Mouse (Mus musculus) megakaryocyte-erythroid progenitor cell, adult 5-6 weeks (primary cell): Measurements from ENCODE around the gene Dusp16. TPM values are rescaled to one million over a fixed set of nuclear protein-coding genes. Genes with fewer than 3 reads are reported as not detected.

Source experiments
- ATAC-seq: replicated peaks from 2 replicates; pipeline ENCODE4 v1.8.0; 2016; ENCODE audit warnings: mild to moderate bottlenecking, inconsistent platforms; ENCODE audit not compliant: severe bottlenecking, poor library complexity, low FRiP score, low TSS enrichment
- total RNA-seq, 2 experiments: library from RNA; stranded (forward) in 1 of 2; stranded (reverse) in 1 of 2; fragments of 200-1000, 215-1000 nt in 1 of 2; fragments of >200 nt in 1 of 2; fragmentation: Nextera tagmentation in 1 of 2; gene quantifications; 2 replicates each; pipeline ENCODE4 v1.2.3; 2014 to 2017

Gene Dusp16
- total RNA-seq (2014; fragmentation: Nextera tagmentation) (7.1 and 10.0 TPM in 2 replicates), total RNA-seq (2017) (3.9 and 10.9 TPM in 2 replicates)

GRCm38 (mm10) chr6:134792141-134793045 lies at the start of gene Dusp16:
Gene Dusp16, minus strand, starts transcription at chr6:134792625.
- peak; percentile 75 for ATAC-seq

DNA sequence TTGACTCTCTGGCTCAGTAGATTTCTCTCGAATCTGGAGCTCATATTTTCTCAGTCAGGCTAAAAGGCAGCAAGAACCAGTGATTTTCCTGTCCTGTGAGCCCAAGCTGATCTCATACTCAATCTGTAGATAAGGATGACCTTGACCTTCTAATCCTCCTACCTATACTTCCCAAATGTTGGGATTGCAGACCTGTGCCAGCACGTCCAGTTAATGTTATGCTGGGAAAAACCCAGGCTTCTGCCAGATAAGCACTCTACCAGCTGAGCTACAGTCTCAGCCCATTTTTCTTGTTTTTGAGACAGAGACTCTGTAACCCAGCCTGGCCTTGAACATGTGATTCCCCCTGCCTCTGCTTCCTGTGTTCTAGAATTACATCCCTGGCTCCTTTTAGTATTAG lies 47.9 kb upstream of the Dusp16 start:
- ATAC-seq = no peak

GRCm38 (mm10) chr6:134838111-134838510 lies 45.7 kb upstream of the Dusp16 start:
- no peak for ATAC-seq

DNA sequence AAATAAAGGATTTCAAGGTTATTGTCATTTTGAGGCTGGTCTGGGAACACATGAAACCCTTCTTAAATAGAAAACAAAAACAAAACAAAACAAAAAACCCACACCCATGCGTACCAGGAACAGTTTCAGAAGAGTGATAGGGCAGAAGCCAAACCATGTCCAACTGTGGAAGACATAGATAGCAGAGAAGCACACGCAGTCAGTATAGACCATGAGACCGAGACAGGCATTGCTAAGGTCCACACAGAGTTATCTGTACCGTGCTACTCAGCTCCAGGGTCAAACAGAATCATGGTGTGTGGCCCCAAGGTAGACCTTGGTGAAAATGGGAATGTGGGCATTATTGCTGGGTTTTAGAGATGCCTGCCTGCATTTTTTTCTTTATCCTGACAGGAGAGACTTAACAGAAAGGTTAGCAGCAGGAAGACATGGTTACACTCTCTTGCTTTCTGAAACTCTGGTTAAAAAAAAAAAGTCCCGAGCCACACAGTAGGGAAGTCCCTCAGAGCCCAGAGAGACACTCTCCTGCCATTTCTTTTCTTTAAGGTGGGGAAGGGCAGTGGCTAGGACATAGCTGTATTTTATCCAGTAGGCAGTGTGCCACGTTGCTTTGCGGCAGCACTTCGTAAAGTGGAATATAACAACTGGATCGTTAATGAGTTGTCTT lies 42.3 kb upstream of the Dusp16 start:
- peak; percentile 76 for ATAC-seq

GRCm38 (mm10) chr6:134830776-134831175 lies 38.4 kb upstream of the Dusp16 start:
- ATAC-seq = no peak

GRCm38 (mm10) chr6:134829786-134830700 lies 37.6 kb upstream of the Dusp16 start, which contains the start of gene Crebl2:
Gene Crebl2, plus strand, starts transcription at chr6:134830154.
- ATAC-seq = peak; percentile 81

- ATAC-seq = no peak
Measured at GRCm38 (mm10) chr6:134822844-134823243, 30.4 kb upstream of the Dusp16 start.

DNA sequence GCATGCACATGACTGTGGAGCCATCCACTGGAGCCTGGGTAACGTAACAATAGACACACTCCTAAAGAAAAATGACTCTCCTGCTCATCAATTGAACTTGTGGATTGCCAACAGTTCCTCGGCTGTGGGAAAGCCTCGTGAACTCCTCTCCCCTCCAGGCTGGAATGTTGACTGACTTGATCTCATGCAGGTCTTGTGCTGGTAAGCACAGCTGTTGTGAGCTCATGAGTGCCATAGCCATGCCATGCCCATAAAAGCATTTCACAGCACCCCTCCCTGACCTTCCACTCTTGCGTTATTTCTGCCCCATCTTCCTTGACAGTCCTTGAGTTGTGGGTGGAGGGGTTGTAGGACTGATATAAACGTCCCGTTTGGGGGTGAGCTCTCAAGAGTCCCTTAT lies 28.0 kb upstream of the Dusp16 start:
- ATAC-seq = no peak

GRCm38 (mm10) chr6:134819741-134820140 lies 27.3 kb upstream of the Dusp16 start:
- no peak for ATAC-seq

DNA sequence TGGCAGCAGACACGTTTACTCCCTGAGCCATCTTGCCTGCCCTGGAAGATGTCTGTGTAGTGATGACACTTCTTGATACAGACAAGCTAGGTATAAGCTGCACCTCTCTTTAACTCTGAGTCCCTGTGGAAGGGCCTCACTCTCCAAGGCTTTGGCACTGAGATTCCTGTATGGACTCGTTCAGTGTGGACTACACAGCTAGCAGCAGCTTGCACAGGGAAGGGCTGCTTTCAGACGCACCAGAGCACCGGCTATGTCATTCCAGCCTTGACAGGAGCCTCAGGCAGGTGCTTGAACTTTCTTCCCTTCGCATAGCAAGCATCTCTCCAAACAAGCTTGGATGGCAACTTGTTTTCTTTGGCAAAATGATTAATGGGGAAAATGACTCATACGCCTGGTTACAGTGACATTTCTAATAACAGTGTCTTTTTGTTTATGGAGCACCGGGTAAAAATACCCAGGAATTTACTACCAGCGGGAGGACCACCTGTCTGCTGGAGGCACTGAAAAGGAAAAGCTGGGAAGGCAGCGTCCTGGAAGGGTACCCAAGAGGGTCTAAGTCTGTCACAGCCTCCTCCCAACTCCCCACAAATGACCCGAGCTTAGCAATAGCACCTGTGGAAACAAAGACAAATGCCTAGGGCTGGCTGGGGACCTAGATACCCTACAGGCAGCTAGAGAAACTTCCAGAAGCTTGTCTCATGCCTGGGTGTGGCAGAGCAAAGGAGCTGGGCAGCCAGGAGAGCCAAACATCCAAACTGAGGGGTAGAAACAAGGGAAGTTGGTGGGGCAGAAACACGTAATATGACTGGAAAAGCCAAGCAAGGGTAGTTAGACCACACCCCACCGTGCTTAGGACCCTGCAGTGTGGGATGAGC lies 24.9 kb upstream of the Dusp16 start:
- no peak for ATAC-seq

GRCm38 (mm10) chr6:134813066-134813465 lies 20.6 kb upstream of the Dusp16 start:
- ATAC-seq = no peak

GRCm38 (mm10) chr6:134807794-134808193 lies 15.4 kb upstream of the Dusp16 start:
- no peak for ATAC-seq

- ATAC-seq = no peak
Measured at GRCm38 (mm10) chr6:134807091-134807490, 14.7 kb upstream of the Dusp16 start.

DNA sequence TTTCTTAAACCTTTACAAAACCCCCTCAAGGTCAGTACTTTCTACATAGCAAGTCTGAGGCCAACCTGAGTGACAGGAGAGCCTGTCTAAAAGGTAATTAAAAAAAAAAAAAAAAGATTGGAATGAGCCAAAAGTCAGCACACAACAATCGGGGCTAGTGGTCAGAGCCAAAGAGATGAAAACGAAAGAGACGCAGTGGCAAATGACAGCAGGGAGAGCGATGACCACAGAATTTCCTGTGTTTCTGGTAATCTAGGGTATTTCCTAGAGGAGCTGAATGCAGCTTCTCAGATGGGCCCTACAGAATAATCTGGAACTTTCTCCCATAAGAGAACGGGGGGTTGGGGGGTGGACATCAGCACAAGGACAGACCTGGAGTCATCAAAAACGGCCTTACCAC lies 13.7 kb upstream of the Dusp16 start:
- ATAC-seq = no peak

- no peak for ATAC-seq
Measured at GRCm38 (mm10) chr6:134804736-134805277, 12.4 kb upstream of the Dusp16 start.

DNA sequence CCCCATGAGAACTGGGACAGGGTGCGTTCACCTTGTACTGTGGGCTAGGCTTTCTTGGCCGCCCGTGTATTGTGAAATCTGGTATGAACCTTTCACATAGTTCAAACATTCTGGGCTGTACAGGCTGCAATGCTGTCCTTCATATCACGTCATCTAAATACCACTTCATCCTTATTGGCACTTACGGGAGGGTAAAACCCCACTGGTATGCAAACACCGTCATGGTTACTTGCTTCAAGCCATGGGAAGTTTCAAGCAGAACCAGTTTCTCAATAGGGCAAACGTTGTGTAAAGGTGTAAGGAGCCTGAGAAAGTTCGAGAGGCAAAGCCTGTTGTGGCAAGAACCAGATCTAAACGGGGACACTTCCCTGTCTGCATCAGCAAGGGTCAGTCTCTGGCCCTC lies 10.2 kb upstream of the Dusp16 start:
- no peak for ATAC-seq

GRCm38 (mm10) chr6:134801483-134801882 lies 9.1 kb upstream of the Dusp16 start:
- no peak for ATAC-seq

DNA sequence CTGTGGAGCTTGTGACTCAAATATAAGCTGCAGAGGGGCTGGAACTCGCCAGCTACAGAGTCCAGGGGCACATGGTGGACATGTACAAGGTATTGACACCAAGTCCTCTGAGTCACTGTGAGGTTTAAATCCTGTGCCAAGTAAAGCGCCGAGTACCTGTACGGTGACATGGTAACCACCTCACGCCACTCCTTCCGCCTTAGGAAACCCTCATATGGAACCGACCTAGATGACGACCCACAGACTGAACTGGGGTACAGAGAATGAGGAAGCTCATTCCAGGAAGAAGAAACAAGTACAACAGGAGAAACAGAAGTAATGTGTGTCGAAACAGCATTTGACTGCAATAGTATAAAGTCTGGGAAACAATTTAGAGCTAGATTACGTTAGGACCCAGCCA lies 3.9 kb upstream of the Dusp16 start:
- ATAC-seq = no peak
